19 mouse cellular contexts compared by ENCODE assay signal in genomic region chr9:86985105-86985504, GRCm38 (mm10). TPM values are rescaled to one million over a fixed set of nuclear protein-coding genes. Genes with fewer than 3 reads are reported as not detected.
"Had no signal": no experiment of that assay in that cellular context is flagged by ENCODE, and none has a peak within 500 bp of the region (broad histone marks: within the 10 kb centered on the region; RNA-seq: fewer than 3 reads in every experiment).

No protein-coding gene starts in this region.

- DNase-seq: liver, postnatal 0 days; lung, adult 2 months; lung, postnatal 10 days; right cerebral cortex, postnatal 14 days; thymus, adult 2 months; thymus, postnatal 25 days; thymus, postnatal 4 days had no signal

- H3K36me3 ChIP-seq: midbrain, embryonic 13.5 days; midbrain, embryonic 15.5 days; neural tube, embryonic 12.5 days; stomach, embryonic 15.5 days had no signal

- H3K27ac ChIP-seq: macrophage; midbrain, embryonic 13.5 days; midbrain, embryonic 15.5 days; neural tube, embryonic 12.5 days; stomach, embryonic 15.5 days; stomach, postnatal 0 days had no signal

- H3K9me3 ChIP-seq: megakaryocyte, embryonic 14.5 days; midbrain, embryonic 13.5 days; midbrain, embryonic 15.5 days; neural tube, embryonic 12.5 days; stomach, embryonic 15.5 days had no signal

- H3K9ac ChIP-seq: liver, postnatal 0 days; midbrain, embryonic 13.5 days; midbrain, embryonic 15.5 days; neural tube, embryonic 12.5 days; stomach, embryonic 15.5 days had no signal

- H3K27me3 ChIP-seq: midbrain, embryonic 13.5 days; midbrain, embryonic 15.5 days; neural tube, embryonic 12.5 days; stomach, embryonic 15.5 days had no signal

- ATAC-seq: liver, postnatal 0 days; midbrain, embryonic 13.5 days; midbrain, embryonic 15.5 days had no signal

- H3K4me2 ChIP-seq: midbrain, embryonic 11.5 days; midbrain, embryonic 13.5 days; midbrain, embryonic 15.5 days; neural tube, embryonic 12.5 days; stomach, embryonic 15.5 days had no signal

- H3K4me1 ChIP-seq: midbrain, embryonic 13.5 days; neural tube, embryonic 12.5 days; stomach, embryonic 15.5 days had no signal

- H3K4me3 ChIP-seq: megakaryocyte, embryonic 14.5 days; midbrain, embryonic 13.5 days; midbrain, embryonic 15.5 days; neural tube, embryonic 12.5 days; stomach, embryonic 15.5 days had no signal

RNA-seq across cellular contexts. Expression of gene Ripply2, which starts 30.2 kb away (rescaled TPM):
- polyA plus RNA-seq: liver, postnatal 0 days; lung, adult 2 months; lung, embryonic 16.5 days; macrophage; spleen, adult 2 months; testis, adult 2 months; urinary bladder, adult 2 months had no signal
